Mouse (Mus musculus) gastrocnemius, postnatal 36 days (tissue): ENCODE data around the gene Ugt1a6b. TPM values are rescaled to one million over a fixed set of nuclear protein-coding genes. Genes with fewer than 3 reads are reported as not detected.

Experiments used
- DNase-seq, 2 experiments: peaks; one replicate each; pipeline ENCODE4 v3.0.0; 2022
- intact Hi-C: fragments of 180-260 bp; cut with DNase I; formaldehyde crosslinking; loops from one replicate; pipeline ENCODE4 v1.15.1; 2025
- total RNA-seq, 2 experiments: library from RNA; stranded (reverse); gene quantifications; 2 replicates each; pipeline ENCODE4 v1.2.3; 2021

Gene Ugt1a6b
- total RNA-seq, 2 experiments from 2014 or later, result 0.43 to 0.74 TPM

DNA sequence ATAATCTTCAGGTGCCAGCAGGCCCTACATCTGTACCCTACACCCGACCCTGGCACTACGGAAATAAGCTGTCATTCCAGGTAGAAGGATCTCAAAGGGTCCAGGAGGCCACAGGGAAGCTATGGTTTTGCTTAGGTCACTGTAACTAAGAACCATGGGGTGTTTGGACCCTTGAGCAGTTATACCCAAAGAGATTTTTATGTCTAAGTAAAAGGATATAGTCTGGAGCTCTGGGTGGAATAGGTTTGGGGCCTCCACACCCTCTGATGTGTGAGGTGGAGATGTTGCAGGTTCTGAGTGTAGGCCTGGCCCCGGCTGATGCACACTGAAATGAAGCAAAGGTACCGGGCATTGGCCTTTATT is 131.2 kb downstream of the Ugt1a6b start:
- intact Hi-C loops, result no loop called here
- DNase-seq, result no peak

DNA sequence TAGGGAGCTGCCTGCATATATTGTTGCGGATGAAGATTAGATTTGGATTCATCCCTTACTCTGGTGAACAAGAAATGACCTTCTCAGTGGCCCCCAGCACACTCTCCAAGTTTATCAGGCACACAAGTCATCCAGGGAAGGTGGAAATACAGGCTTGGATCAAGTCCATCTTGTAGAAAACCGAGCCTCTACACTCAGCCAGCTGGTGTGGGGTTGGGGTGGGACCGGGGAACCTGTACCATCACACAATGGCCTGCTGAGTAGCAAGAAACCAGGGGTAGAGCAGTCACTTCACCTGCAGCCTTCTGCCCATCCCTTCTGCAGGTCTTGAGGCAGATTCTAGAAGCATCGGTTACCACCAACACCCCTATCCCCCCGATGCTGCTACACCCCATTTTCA is 131.6 kb downstream of the Ugt1a6b start:
- intact Hi-C loops, result no loop called here
- peak in 1 of 2 experiments; percentile 19 for DNase-seq

DNA sequence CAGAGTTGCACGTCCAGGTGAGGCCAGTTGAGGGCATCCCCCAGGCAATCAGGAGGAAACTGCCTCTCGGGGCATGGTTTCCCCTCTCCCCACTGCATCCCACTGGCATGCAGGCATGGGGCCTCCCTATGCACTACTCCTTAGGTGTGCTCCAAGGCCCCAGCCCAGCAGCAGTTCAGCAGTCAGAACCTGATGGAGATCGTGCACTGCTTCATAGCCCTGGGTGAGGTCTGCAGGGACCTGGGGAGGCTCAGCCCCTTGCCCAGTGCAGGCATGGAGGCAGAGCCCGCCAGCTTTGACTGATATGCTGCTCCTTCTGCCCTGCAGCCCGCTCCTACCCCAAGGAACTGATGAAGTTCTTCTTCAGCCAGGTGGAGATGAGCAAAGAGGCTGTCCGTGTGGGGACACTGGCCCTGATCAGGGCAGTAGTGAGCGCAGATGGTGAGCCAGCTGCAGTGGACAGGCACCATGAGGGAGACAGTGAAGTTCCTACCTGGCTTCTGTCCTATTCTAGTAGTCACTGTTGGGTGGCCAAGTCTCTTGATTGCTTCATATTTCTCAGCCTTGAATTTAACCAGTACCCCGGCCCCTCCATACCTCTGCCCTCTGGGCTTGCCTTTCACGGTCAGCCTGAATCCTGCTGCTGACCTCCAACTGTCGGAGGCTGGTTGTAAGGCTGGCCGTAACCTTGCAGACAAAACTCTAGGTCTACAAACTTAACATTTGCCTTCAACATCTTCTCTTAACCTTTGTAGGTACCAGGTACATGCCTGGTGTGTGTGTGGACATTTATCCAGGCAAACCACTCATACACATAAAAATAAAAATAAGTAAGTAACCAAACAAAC is 132.2 kb downstream of the Ugt1a6b start:
- peak in 1 of 2 experiments; percentile 38 for DNase-seq
- intact Hi-C loops, result no loop called here

DNA sequence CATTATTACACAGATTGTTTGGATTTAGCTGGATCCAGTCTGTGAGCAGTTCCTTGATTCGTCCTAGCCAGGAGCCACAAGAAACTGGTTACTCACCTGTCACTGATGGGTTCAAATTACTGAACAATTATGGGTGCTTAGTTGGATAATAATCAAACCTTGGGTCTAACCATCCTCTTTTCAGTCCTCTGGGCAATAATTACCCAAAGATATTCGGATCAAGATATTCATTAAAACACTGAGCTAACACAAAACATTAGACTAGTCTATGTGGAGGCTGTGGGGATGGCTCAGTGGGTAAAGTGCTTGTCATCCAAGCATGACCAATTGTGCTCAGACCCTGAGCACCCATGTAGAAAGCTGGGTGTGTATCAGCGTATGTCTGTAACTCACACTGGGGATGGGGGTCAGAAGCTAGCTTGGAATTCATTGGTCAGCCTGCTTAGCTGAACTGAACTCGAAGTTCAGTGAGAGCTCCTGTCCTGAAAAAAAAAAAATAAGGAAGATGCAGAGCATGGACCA is 132.9 kb downstream of the Ugt1a6b start:
- intact Hi-C loops, result no loop called here
- no peak for DNase-seq

DNA sequence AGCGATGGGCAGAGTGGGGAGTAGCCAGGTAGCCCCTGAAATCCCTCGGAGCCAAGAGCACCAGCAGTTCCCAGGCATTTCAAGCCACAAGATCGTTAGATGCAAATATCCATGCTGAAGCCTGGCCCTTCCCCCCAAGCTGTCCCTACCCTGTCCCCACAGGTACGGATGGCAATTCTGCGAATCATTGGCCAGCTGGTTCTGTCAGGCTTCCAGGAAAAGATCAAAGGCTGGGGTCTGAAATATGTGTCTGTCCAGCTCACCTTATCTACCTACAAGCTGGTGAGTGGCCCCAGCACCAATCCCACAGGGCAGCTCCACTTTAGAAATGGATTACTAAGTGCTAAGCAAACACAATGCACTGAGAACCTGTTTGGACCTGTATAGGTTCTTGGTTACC is 134.3 kb downstream of the Ugt1a6b start:
- intact Hi-C loops, result no loop called here
- DNase-seq, result peak in 1 of 2 experiments; percentile 31

DNA sequence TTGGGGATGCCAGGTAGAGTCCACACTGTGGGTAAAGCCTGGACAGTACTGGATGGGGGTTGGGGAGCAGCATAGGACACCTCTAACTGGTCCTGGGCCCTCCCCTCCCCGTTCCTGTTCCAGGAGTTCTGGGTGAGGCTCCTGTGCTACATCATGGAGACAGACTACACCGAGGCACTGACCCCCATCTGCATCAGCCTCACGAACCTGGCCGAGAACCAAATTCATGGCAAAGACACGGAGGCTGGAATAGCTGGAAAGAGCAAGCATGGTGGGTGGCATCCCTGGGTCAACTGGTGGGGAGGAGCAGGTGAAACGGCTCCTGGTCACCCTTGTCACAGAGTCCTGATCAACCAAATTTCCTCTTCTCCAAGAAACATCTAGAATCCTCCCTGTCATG is 135.7 kb downstream of the Ugt1a6b start:
- DNase-seq, result no peak
- intact Hi-C loops, result no loop called here

DNA sequence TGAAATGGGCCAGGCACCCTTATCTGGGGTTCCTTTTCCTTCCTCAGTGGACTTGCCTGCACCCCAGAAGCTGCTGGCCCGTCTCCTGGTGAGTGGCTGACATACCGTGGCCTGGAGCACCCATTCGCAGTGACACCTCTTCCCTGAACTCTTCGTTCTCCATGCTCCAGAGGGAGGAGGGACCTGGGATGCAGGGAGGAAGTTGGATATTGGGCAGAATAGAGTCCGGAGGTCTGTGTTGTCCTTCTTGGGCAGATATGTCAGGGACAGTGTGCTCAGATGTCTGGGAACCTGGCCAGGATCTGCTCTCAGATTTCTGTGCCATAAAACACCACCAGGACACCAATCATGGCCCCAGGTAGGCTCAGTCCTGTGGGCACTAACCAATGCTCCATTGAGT is 137.0 kb downstream of the Ugt1a6b start:
- peak in 1 of 2 experiments; percentile 18 for DNase-seq
- intact Hi-C loops, result no loop called here

DNA sequence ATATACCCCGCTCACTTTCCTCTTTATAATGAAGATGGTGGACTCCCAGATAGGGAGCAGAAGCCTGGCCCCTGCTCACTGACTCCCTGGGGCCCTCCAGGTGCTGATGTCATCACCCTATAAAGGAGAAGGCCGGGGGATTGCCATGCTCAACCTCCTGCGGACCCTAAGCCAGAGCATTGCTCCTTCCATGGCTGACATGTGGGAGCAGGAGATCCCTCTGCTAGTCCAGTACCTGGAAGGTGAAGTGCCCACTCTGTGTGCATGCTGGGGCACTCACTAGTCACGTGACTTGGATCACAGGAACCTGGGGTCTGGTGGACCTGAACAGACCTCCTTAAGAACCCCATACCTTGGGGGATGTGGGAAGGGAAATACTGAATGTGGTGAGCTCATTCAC is 137.5 kb downstream of the Ugt1a6b start:
- peak in 1 of 2 experiments; percentile 30 for DNase-seq
- intact Hi-C loops, result no loop called here

DNA sequence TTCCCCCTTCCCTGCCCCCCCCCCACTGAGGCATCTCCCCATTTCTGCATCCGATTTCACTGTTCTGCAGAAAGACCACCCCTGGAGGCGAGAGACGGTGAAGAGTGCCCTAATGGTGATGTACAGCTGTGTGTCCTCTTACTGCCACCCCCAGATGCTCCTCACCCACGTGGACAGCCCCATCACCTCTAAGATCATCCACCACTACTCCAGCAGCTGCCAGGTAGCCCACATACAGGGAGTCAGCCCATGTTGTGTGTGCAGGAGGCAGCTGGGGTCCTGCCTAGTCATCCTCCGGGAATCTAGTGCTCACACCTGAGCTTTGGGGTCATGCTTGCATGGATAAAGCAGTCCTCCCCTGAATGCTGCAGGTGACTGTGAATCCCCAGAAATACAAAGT is 140.8 kb downstream of the Ugt1a6b start:
- peak in 1 of 2 experiments; percentile 20 for DNase-seq
- intact Hi-C loops, result no loop called here

DNA sequence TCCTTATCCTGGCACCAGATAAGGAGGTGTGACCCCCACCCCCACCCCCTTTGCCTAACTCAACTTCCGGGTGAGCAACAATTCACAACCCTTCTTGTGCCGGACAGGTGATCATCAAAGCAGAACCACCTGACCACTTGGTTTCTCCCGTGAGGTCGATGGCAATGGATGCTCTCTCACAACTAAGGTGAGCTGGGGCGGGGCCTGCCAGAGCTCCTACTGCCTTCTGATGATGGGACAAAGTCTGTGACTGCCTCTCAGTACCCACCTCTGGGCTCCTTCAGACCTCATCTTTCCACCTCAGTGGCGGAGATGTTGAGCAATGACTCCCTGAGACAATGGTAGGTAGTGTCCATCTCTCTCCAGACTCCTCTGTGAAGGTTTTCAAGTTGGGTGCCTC is 142.8 kb downstream of the Ugt1a6b start:
- DNase-seq, result no peak
- intact Hi-C loops, result no loop called here

DNA sequence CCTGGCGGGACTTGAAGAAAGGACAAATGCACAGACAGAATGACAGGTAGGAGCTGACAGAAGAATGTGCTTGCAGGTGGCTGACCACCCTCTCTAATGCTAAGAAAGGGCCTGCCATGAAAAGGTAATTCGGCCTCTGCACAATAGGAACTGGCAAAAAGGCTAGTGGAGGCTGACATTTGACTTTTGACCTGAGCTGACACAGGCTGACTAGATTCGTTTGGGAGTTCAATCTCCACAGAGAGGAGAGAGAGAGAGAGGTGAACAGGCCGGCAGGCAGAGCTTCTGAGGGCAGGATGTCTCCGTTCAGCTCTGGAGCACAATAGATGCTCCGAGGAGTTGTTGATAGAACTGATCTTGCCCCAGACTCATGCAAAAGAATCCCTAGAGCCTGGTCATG is 143.3 kb downstream of the Ugt1a6b start:
- no peak for DNase-seq
- intact Hi-C loops, result no loop called here

DNA sequence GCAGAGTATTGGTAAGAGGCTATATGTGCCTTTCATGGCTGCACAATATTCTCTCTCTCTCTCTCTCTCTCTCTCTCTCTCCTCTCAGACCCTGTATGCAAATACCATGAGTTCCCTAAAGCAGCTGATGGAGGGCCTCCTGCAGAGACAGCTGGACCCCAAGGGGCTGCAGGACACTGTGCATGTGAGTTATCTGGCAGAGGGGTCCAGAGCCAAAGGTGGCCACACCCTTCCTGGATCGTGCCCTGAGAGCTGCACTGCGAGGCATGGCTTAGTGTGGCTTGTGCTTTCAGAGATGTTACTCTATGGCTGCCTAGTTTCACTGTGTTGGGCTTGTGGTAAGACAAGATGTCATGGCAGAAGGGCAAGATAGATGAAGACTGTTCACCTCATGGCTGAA is 144.6 kb downstream of the Ugt1a6b start:
- no peak for DNase-seq
- intact Hi-C loops, result no loop called here

DNA sequence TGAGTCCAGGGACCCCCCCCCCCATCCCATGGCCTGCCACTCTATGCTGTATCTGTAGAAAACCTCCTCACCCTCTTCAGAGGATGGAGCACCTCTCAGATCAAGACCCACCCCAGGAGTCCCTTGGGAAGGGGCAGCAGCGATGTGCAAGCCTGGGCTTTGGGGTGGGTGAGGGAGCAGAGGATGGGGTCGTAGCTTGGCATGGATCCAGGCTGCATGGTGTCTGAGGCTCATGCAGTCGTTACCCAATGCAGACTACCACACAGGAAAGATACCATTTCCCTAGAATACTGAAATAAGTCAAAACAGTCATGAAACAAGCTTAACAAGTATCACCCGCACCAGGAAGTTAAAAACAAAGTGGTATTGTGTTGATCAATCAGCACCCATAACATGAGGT is 145.6 kb downstream of the Ugt1a6b start:
- intact Hi-C loops, result no loop called here
- DNase-seq, result no peak

DNA sequence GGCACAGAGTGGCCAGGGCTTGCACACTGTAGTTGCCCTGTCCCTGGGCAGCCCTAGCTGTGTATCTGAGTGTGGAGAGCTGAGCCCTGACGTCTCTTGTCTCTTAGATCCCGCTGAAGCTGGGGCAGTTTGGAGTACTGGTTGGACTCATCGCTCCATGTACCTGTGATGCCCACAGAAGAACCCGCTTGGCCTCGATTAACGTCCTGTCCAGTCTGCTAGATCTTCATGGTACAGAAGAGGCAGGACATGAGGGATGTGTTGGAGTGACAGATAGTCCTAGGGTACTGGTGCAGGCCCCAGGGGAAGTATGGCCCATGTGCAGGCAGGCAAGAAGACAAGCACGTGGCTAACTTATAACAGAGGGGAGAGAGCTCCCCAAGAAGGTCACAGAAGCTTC is 146.5 kb downstream of the Ugt1a6b start:
- intact Hi-C loops, result no loop called here
- DNase-seq, result no peak

DNA sequence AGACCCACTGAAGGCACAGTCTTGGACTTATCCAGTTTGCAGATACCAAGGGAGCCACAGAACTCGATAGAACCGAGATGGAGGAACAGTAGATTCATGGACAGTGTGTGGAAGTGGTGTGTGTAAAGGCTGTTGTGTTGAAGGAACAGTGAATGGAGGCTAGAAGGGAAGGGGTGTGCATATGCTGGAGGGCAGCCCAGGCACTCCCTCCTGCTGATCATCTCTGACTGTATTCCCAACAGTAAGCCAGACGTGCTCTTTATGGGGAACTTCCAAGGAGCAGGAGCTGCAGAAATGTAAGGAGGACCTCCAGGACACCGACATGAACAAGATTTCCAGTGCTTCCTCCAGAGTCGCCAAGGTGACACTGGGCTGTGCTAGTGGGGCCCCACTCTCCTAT is 147.0 kb downstream of the Ugt1a6b start:
- intact Hi-C loops, result no loop called here

DNA sequence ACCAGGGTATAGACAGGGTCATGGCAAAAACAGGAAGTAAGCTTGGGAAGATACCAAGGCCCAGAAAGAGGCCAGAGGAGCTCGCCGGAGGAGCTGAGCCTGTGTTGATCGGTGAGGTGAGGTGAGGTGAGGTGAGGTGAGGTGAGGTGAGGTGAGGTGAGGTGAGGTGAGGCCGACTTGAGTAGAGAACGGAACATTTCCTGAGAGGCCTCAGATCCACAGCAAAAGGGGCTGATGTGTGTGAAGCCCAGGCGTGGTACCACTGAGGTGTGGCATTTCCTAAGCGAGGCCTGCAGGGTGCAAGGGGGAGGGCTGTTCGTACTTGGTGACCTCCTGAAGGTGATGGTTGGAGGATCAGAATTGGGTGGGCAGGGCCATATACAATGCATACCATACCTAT is 150.1 kb downstream of the Ugt1a6b start:
- DNase-seq, result no peak
- intact Hi-C loops, result no loop called here

More for the DNA sequence above, 147.0 kb downstream of the Ugt1a6b start:
- no peak for DNase-seq

DNA sequence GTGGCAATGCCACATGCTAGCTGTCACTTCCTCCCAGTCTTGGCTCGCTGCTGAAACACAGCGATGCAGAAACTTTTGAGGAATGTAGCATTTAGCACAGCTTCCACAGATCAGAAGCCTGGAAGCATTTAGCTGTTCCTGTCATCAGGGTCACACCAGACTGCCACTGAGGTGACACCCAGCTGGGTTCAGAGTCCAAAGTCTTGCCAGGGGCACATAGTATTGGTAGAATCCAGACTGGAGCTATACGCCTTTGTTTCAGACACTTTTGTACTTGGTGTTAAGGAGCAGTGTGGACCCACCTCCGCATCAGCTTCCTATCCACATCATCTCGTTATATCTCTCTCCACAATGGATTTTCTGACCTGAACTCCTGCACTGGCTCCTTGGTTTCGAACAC is 150.5 kb downstream of the Ugt1a6b start:
- intact Hi-C loops, result no loop called here
- DNase-seq, result no peak

DNA sequence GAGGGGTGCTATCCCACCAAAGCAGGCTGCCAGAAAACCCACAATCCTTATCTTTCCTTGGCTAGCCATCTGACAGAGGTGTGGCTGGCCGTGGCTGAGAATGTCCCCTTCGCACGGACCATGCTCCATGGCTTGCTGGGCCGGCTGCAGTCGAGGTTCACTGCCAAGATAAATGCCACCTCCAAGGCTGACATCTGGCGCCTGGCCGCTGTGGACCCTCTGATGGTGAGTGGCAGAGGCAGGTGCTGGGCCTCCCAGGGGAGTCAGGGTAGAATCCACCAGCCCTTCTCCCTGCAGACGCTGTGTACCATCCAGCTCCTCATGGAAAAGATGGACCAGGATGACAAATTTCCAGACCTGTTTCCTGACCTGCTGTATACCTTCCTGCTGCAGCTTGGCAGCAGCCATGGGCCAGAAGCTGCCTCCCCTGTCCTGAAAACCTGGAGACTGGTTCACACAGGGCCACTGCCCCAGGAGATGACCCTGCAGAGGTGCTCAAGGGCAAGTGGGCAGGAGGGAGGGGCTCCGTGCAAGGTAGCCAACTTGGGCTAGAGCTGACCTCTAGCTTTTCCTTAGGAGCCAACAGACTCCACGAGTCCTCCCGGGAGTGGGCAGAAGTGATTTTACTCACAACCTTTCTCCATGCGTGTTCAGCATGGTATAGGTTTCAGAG is 151.9 kb downstream of the Ugt1a6b start:
- intact Hi-C loops, result no loop called here
- DNase-seq, result peak in 1 of 2 experiments; percentile 36

DNA sequence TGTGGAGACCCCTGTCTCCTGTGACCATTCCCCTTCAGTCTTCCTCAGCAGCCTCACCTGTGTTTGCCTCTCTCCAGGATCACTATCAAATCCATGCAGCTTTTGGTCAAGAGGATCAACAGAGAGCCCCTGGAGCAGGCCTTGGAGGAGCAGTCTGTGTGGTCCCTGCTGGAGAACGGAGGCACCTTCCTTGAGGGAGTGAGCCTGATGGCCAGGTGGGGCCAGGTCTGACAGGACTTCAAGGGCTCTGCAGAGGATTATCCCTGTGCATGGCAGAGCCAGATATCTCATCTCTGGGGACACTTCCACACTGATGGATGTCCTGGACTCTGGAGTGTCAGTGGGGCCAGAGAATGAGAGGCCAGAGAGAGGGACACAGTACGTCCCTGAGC is 152.4 kb downstream of the Ugt1a6b start:
- DNase-seq, result no peak
- intact Hi-C loops, result no loop called here

DNA sequence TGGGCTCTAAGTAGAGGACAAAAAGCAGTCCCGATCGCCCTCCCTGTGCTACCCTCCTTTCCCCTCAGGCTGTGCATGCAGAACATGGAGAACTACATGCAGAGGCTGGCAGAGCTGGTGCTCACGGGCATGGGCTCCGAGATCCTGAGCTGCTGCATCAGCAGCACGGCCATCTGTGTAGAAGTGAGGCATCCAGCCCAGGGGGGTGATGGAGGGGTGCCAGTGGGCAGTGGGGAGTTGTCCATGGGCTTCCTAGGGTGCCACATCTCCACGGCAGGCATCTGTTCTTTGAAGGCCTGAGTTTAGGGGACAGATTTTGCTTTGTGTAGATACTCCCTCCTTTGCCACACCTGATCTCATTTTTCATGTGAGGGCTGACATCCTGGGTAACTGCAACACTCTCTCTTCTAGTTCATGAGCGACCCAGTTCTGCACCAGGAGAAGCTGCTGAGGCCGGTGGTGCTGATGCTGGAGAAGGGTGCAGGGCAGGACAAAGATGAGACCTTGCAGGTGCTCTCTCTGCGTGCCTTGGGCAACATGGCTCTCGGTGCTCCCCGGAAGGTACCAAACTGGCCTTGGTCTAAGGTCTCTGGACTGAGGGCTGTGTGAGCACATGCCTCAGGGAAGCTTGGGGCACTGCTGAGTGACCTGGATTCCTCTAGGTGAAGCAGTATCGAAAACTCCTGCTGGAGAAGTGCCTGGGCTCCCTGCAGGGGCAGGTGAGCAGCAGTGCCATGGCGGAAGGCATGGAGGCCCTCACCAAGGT is 153.1 kb downstream of the Ugt1a6b start:
- intact Hi-C loops, result no loop called here
- DNase-seq, result no peak
